Mouse (Mus musculus) erythroblast, adult 5-6 weeks (primary cell): Measurements from ENCODE around the gene Ide. TPM values are rescaled to one million over a fixed set of nuclear protein-coding genes. Genes with fewer than 3 reads are reported as not detected.

Experiments
- ATAC-seq: replicated peaks from 2 replicates; pipeline ENCODE4 v1.8.0; 2016; ENCODE audit warnings: moderate number of reproducible peaks, mild to moderate bottlenecking, moderate TSS enrichment, inconsistent platforms; ENCODE audit not compliant: poor library complexity, low FRiP score, severe bottlenecking
- total RNA-seq, 2 experiments: library from RNA; stranded (forward) in 1 of 2; stranded (reverse) in 1 of 2; fragments of 150-400 nt in 1 of 2; fragments of 200-764, 138-1000 nt in 1 of 2; gene quantifications; 2 replicates each; pipeline versions ENCODE4 v1.2.3 to v1.2.4; 2015 to 2017; ENCODE audit warnings: low replicate concordance in 2 of 2

Gene Ide
- total RNA-seq (2015; ENCODE audit: low replicate concordance) (16.9 and 17.3 TPM in 2 replicates), total RNA-seq (2017; ENCODE audit: low replicate concordance) (12.3 and 13.5 TPM in 2 replicates)

- ATAC-seq: no peak
Measured at GRCm38 (mm10) chr19:37337752-37338151, at the start of gene Ide. Gene Ide, minus strand, starts transcription at chr19:37337852.

- ATAC-seq: no peak
Measured at GRCm38 (mm10) chr19:37386126-37386525, 48.5 kb upstream of the Ide start.

GRCm38 (mm10) chr19:37378816-37379215 lies 41.2 kb upstream of the Ide start:
- no peak for ATAC-seq

GRCm38 (mm10) chr19:37377404-37377990 lies 39.8 kb upstream of the Ide start:
- ATAC-seq: peak; percentile 17; the same call in 1 of the 2 replicates

GRCm38 (mm10) chr19:37376841-37377240 lies 39.2 kb upstream of the Ide start:
- ATAC-seq: no peak

GRCm38 (mm10) chr19:37375755-37376615 lies 38.3 kb upstream of the Ide start, which contains the start of gene Kif11:
Gene Kif11, plus strand, starts transcription at chr19:37376403.
- ATAC-seq: peak; percentile 87

- peak; percentile 50 for ATAC-seq
Measured at GRCm38 (mm10) chr19:37374941-37375754, 37.5 kb upstream of the Ide start.

- ATAC-seq: no peak
Measured at GRCm38 (mm10) chr19:37370356-37370755, 32.7 kb upstream of the Ide start.

GRCm38 (mm10) chr19:37369921-37370320 lies 32.3 kb upstream of the Ide start:
- ATAC-seq: no peak

GRCm38 (mm10) chr19:37368990-37369389 lies 31.3 kb upstream of the Ide start:
- ATAC-seq: no peak

- no peak for ATAC-seq
Measured at GRCm38 (mm10) chr19:37363128-37363939, 25.7 kb upstream of the Ide start.

- ATAC-seq: no peak
Measured at GRCm38 (mm10) chr19:37362545-37362944, 24.9 kb upstream of the Ide start.

GRCm38 (mm10) chr19:37360044-37360443 lies 22.4 kb upstream of the Ide start:
- ATAC-seq: no peak

- ATAC-seq: no peak
Measured at GRCm38 (mm10) chr19:37353331-37353730, 15.7 kb upstream of the Ide start.

GRCm38 (mm10) chr19:37352756-37353155 lies 15.1 kb upstream of the Ide start:
- ATAC-seq: no peak

GRCm38 (mm10) chr19:37348952-37349351 lies 11.3 kb upstream of the Ide start:
- ATAC-seq: no peak

GRCm38 (mm10) chr19:37348331-37348730 lies 10.7 kb upstream of the Ide start:
- ATAC-seq: no peak

GRCm38 (mm10) chr19:37346258-37346657 lies 8.6 kb upstream of the Ide start:
- no peak for ATAC-seq

- no peak for ATAC-seq
Measured at GRCm38 (mm10) chr19:37343899-37344298, 6.2 kb upstream of the Ide start.
